Mouse (Mus musculus): ENCODE data around the gene Slc6a13. TPM values are rescaled to one million over a fixed set of nuclear protein-coding genes. Genes with fewer than 3 reads are reported as not detected.
"Not testable (repeated sequence)": the region's sequence is repeated elsewhere in the genome, so short reads cannot be mapped to it uniquely, and the experiment has no call there.

The Slc6a13 gene
- polyA plus RNA-seq, 1 experiment: 1.3 TPM

GRCm38 (mm10) chr6:121366537-121366936 lies 66.5 kb downstream of the Slc6a13 start:
- peaks cover 15% of the 10 kb centered on the region for H3K4me1 ChIP-seq (ENCODE audit: control insufficient read depth, insufficient read depth, low read length)
- H3K4me3 ChIP-seq (ENCODE audit: insufficient read depth, low read length); H3K27ac ChIP-seq (ENCODE audit: insufficient read depth, low read depth, low read length): not testable (repeated sequence)
- peak; percentile 44 for TF ChIP-seq CTCF (IDR thresholded peaks at IDR 0.05; ENCODE audit: low read depth, low read length)

DNA sequence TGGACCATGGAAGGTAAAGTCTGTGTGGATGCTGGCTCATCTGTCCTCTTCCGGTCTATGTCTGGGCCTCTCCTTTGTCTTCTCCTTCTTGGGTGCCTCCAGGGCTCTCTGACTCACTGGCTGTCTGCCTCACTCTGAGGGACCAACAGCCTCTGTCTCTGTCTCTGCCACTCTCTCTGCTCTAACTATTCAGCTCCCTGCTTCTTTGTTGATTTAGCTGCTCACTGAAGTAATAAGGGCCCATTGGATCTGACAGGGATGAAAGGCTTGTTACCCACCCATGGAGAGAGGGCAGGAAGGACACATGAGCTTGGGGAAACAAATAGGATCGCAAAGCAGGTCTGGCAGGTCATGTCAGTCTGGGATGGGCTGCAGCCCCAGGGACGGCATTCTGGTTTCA lies 67.1 kb downstream of the Slc6a13 start:
- H3K27ac ChIP-seq (ENCODE audit: insufficient read depth, low read depth, low read length): no peak overlapping the region
- H3K4me3 ChIP-seq (ENCODE audit: insufficient read depth, low read length): no peak overlapping the region
- H3K4me1 ChIP-seq (ENCODE audit: control insufficient read depth, insufficient read depth, low read length): peaks cover 15% of the 10 kb centered on the region
- TF ChIP-seq POLR2A (IDR thresholded peaks at IDR 0.05; ENCODE audit: borderline replicate concordance, low read depth, low read length): no peak
- no peak for TF ChIP-seq CTCF (IDR thresholded peaks at IDR 0.05; ENCODE audit: low read depth, low read length)

- Histone ChIP-seq H3K4me1 (ENCODE audit: control insufficient read depth, insufficient read depth, low read length) (peaks cover 12% of the 10 kb centered on the region), H3K27ac (ENCODE audit: insufficient read depth, low read depth, low read length) (no peak overlapping the region)
Observed at GRCm38 (mm10) chr6:121371197-121371980, 71.4 kb downstream of the Slc6a13 start.

DNA sequence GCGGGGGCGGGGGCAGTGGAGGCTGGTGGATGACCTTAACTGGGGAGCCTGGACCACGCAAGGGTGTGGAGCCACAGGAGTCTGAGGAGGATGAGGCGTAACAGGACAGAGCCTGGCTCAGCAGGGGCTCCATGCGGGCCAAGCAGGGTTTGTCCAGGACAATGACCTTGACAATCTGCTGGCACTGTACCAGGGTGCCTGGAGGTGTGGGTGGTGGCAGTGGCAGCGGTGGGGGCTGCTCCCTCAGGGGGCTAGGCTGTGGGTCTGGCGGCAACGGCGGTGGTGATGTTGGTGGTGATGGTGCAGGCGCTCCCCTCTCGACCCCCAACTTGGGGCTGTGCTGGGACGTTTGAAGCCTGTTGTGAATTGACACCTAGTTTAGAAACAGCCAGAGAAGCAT lies 76.1 kb downstream of the Slc6a13 start:
- TF ChIP-seq POLR2A (IDR thresholded peaks at IDR 0.05; ENCODE audit: borderline replicate concordance, low read depth, low read length) (no peak), CTCF (IDR thresholded peaks at IDR 0.05; ENCODE audit: low read depth, low read length) (no peak)
- H3K4me3 ChIP-seq (ENCODE audit: insufficient read depth, low read length): no peak overlapping the region
- no peaks in the 10 kb centered on the region for H3K4me1 ChIP-seq (ENCODE audit: control insufficient read depth, insufficient read depth, low read length)
- H3K27ac ChIP-seq (ENCODE audit: insufficient read depth, low read depth, low read length): no peak overlapping the region

More at GRCm38 (mm10) chr6:121371197-121371980, 71.4 kb downstream of the Slc6a13 start:
- TF ChIP-seq CTCF (IDR thresholded peaks at IDR 0.05; ENCODE audit: low read depth, low read length) (no peak), POLR2A (IDR thresholded peaks at IDR 0.05; ENCODE audit: borderline replicate concordance, low read depth, low read length) (no peak)
- no peak overlapping the region for H3K4me3 ChIP-seq (ENCODE audit: insufficient read depth, low read length)

GRCm38 (mm10) chr6:121378256-121378655 lies 78.2 kb downstream of the Slc6a13 start:
- no peaks in the 10 kb centered on the region for H3K4me1 ChIP-seq (ENCODE audit: control insufficient read depth, insufficient read depth, low read length)
- no peak overlapping the region for H3K4me3 ChIP-seq (ENCODE audit: insufficient read depth, low read length)
- TF ChIP-seq CTCF (IDR thresholded peaks at IDR 0.05; ENCODE audit: low read depth, low read length) (no peak), POLR2A (IDR thresholded peaks at IDR 0.05; ENCODE audit: borderline replicate concordance, low read depth, low read length) (no peak)
- no peak overlapping the region for H3K27ac ChIP-seq (ENCODE audit: insufficient read depth, low read depth, low read length)

- TF ChIP-seq CTCF (IDR thresholded peaks at IDR 0.05; ENCODE audit: low read depth, low read length) (no peak), POLR2A (IDR thresholded peaks at IDR 0.05; ENCODE audit: borderline replicate concordance, low read depth, low read length) (no peak)
- Histone ChIP-seq H3K27ac (ENCODE audit: insufficient read depth, low read depth, low read length) (no peak overlapping the region), H3K4me3 (ENCODE audit: insufficient read depth, low read length) (no peak overlapping the region), H3K4me1 (ENCODE audit: control insufficient read depth, insufficient read depth, low read length) (peaks cover 5% of the 10 kb centered on the region)
Observed at GRCm38 (mm10) chr6:121380576-121380975, 80.5 kb downstream of the Slc6a13 start.

DNA sequence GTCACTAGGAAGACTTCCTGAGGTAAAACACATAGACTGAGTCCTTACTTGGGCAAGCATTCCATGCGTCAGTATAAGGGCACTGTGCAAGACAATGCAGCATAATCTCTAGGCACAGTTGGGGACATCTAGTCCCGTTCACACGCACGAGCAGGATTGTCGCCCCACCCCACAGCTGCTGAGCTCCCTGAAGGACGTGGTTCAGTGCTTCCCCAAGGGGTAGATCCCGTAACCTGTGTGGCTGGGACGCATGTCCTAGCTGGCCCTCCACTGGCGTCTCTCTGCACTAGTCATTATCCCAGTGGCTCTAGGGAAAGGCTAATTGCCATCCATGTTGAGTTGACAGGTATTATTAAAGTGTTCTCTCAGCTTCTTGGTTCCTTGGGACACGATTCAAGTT lies 82.0 kb downstream of the Slc6a13 start:
- Histone ChIP-seq H3K27ac (ENCODE audit: insufficient read depth, low read depth, low read length) (no peak overlapping the region), H3K4me1 (ENCODE audit: control insufficient read depth, insufficient read depth, low read length) (peaks cover 5% of the 10 kb centered on the region), H3K4me3 (ENCODE audit: insufficient read depth, low read length) (no peak overlapping the region)
- no peak for TF ChIP-seq CTCF (IDR thresholded peaks at IDR 0.05; ENCODE audit: low read depth, low read length)
- TF ChIP-seq POLR2A (IDR thresholded peaks at IDR 0.05; ENCODE audit: borderline replicate concordance, low read depth, low read length): no peak

- Histone ChIP-seq H3K4me1 (ENCODE audit: control insufficient read depth, insufficient read depth, low read length) (peaks cover 5% of the 10 kb centered on the region), H3K4me3 (ENCODE audit: insufficient read depth, low read length) (peak overlapping the region; percentile 4; the same call in 1 of the 2 replicates), H3K27ac (ENCODE audit: insufficient read depth, low read depth, low read length) (no peak overlapping the region)
- TF ChIP-seq POLR2A (IDR thresholded peaks at IDR 0.05; ENCODE audit: borderline replicate concordance, low read depth, low read length) (no peak), CTCF (IDR thresholded peaks at IDR 0.05; ENCODE audit: low read depth, low read length) (no peak)
Observed at GRCm38 (mm10) chr6:121385397-121385796, 85.4 kb downstream of the Slc6a13 start.

Other genes with a start within 250 kb of the Slc6a13 start
- 4.1 and 4.9 TPM in 2 replicates for gene Mical3, start 169.2 kb upstream of the Slc6a13 start, polyA plus RNA-seq (2012; ENCODE audit: insufficient read depth, insufficient read length, missing spikeins)
- 4.9 and 5.2 TPM in 2 replicates for gene Pex26, start 116.6 kb upstream of the Slc6a13 start, polyA plus RNA-seq (2012; ENCODE audit: insufficient read depth, insufficient read length, missing spikeins)
- gene Tuba8, start 89.5 kb upstream of the Slc6a13 start, polyA plus RNA-seq (2012; ENCODE audit: insufficient read depth, insufficient read length, missing spikeins): not detected in 2 replicates
- 28.7 and 31.8 TPM in 2 replicates for gene Usp18, start 54.3 kb upstream of the Slc6a13 start, polyA plus RNA-seq (2012; ENCODE audit: insufficient read depth, insufficient read length, missing spikeins)
- 20.5 and 25.7 TPM in 2 replicates for gene Slc6a12, start 42.8 kb downstream of the Slc6a13 start, polyA plus RNA-seq (2012; ENCODE audit: insufficient read depth, insufficient read length, missing spikeins)
- not detected in 2 replicates for gene Iqsec3, start 173.5 kb downstream of the Slc6a13 start, polyA plus RNA-seq (2012; ENCODE audit: insufficient read depth, insufficient read length, missing spikeins)

Data from bone marrow macrophage, adult 2 months (primary cell).